Mouse (Mus musculus): ENCODE results near the gene Tmem106c. TPM values are rescaled to one million over a fixed set of nuclear protein-coding genes. Genes with fewer than 3 reads are reported as not detected.

The Tmem106c gene
- polyA plus RNA-seq, 1 experiment from 2014 or later, result 66.9 TPM

- WGBS, result 11% methylated on average over 3 of the region's 4 CpGs
- no peak for ATAC-seq
- no peaks in the 10 kb centered on the region for H3K36me3 ChIP-seq (ENCODE audit: control insufficient read depth, insufficient read depth)
- no peak overlapping the region for H3K27ac ChIP-seq (ENCODE audit: low read length)
- H3K9me3 ChIP-seq (ENCODE audit: control insufficient read depth, low read length), result no peaks in the 10 kb centered on the region
- peaks cover 37% of the 10 kb centered on the region for H3K4me1 ChIP-seq (replicated peaks; ENCODE audit: control insufficient read depth, insufficient read depth, low read length)
- H3K9ac ChIP-seq (replicated peaks; ENCODE audit: low read depth, low read length), result no peak overlapping the region
- no peak overlapping the region for H3K4me3 ChIP-seq (replicated peaks; ENCODE audit: low read length)
- no peaks in the 10 kb centered on the region for H3K27me3 ChIP-seq (replicated peaks; ENCODE audit: control insufficient read depth, insufficient read depth, low read length)
- no peak overlapping the region for H3K4me2 ChIP-seq (ENCODE audit: low read length)
Observed at GRCm38 (mm10) chr15:97990721-97991120, 26.7 kb downstream of the Tmem106c start.

DNA sequence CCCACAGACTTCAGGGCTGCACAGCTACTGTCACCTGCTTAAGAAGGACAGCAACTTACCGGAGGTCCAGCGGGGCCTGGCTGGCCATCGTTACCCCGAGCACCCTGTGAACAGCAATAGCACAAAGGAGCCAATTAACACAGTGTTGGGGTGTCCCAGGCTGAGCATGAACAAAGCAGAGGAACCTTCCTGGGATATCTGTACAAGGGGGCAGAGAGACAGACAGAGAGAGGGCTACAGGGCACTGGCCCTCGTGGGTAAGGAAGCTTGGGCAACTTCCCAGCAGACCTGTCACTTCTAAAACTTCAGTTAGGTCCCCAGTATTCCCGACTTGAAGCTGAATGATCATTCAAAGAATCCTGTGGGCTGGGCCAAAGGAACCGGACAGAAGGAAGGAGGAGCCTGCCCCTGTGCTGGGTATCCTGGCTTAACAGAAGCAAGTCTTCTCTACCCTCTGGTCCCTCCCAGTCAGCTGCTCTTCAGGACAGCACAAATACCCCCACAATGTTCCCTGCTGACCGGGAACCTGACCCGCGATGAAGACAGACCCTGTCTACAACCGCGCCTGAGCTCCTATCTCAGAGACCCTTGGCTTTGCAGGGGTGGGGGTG is 27.4 kb downstream of the Tmem106c start:
- no peak for ATAC-seq
- Histone ChIP-seq H3K9me3 (ENCODE audit: control insufficient read depth, low read length) (no peaks in the 10 kb centered on the region), H3K36me3 (ENCODE audit: control insufficient read depth, insufficient read depth) (no peaks in the 10 kb centered on the region), H3K4me2 (ENCODE audit: low read length) (no peak overlapping the region), H3K4me3 (replicated peaks; ENCODE audit: low read length) (no peak overlapping the region), H3K4me1 (replicated peaks; ENCODE audit: control insufficient read depth, insufficient read depth, low read length) (peaks cover 39% of the 10 kb centered on the region), H3K27me3 (replicated peaks; ENCODE audit: control insufficient read depth, insufficient read depth, low read length) (no peaks in the 10 kb centered on the region), H3K9ac (replicated peaks; ENCODE audit: low read depth, low read length) (no peak overlapping the region), H3K27ac (ENCODE audit: low read length) (no peak overlapping the region)
- WGBS, result 7% methylated on average over 12 of the region's 12 CpGs

- H3K4me3 ChIP-seq (replicated peaks; ENCODE audit: low read length), result peak overlapping the region; percentile 40
- peak overlapping the region; percentile 61 for H3K9ac ChIP-seq (replicated peaks; ENCODE audit: low read depth, low read length)
- peak overlapping the region; percentile 91 for H3K27ac ChIP-seq (ENCODE audit: low read length)
- H3K4me2 ChIP-seq (ENCODE audit: low read length), result peak overlapping the region; percentile 68
- no peaks in the 10 kb centered on the region for H3K9me3 ChIP-seq (ENCODE audit: control insufficient read depth, low read length)
- no peaks in the 10 kb centered on the region for H3K27me3 ChIP-seq (replicated peaks; ENCODE audit: control insufficient read depth, insufficient read depth, low read length)
- no peak; the same call in 1 of the 2 replicates for ATAC-seq
- 30% methylated on average over 13 of the region's 13 CpGs for WGBS
- peaks cover 47% of the 10 kb centered on the region for H3K4me1 ChIP-seq (replicated peaks; ENCODE audit: control insufficient read depth, insufficient read depth, low read length)
- H3K36me3 ChIP-seq (ENCODE audit: control insufficient read depth, insufficient read depth), result no peaks in the 10 kb centered on the region
Observed at GRCm38 (mm10) chr15:97992027-97992711, 28.2 kb downstream of the Tmem106c start.

- peak; percentile 97 for ATAC-seq
- Histone ChIP-seq H3K27me3 (replicated peaks; ENCODE audit: control insufficient read depth, insufficient read depth, low read length) (no peaks in the 10 kb centered on the region), H3K4me1 (replicated peaks; ENCODE audit: control insufficient read depth, insufficient read depth, low read length) (peaks cover 53% of the 10 kb centered on the region), H3K4me2 (ENCODE audit: low read length) (peak overlapping the region; percentile 68), H3K9ac (replicated peaks; ENCODE audit: low read depth, low read length) (peak overlapping the region; percentile 61), H3K36me3 (ENCODE audit: control insufficient read depth, insufficient read depth) (no peaks in the 10 kb centered on the region), H3K4me3 (replicated peaks; ENCODE audit: low read length) (peak overlapping the region; percentile 40), H3K27ac (ENCODE audit: low read length) (peak overlapping the region; percentile 91), H3K9me3 (ENCODE audit: control insufficient read depth, low read length) (no peaks in the 10 kb centered on the region)
- 2% methylated on average over 18 of the region's 18 CpGs for WGBS
Observed at GRCm38 (mm10) chr15:97992712-97993286, 28.8 kb downstream of the Tmem106c start.

DNA sequence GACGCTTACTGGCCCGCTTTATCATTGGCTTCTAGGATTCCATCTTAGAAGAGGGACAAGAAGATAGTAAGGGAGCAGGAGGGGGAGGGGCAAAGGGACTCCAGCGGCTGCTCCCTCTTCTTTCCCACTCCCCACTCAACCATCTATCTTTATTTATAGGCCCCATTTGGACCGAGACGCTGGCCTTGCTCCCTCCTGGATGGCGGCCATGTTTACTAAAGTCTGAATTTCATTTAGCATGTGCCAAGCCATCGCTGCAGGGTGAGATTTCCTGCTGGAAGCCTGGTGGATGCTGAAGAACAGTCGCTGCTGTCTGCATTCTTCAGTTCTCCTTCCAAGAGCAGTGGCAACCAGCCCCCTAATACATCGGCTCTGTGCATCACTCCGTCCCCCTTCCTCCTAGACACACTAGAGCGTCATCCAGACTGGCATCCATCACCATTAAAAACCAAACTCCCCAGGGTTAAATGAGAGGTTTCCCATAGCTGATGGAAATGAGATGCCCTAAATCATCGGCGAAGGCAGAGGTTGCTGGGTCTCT is 32.8 kb downstream of the Tmem106c start:
- Histone ChIP-seq H3K36me3 (ENCODE audit: control insufficient read depth, insufficient read depth) (no peaks in the 10 kb centered on the region), H3K9ac (replicated peaks; ENCODE audit: low read depth, low read length) (no peak overlapping the region), H3K4me2 (ENCODE audit: low read length) (peak overlapping the region; percentile 20), H3K27me3 (replicated peaks; ENCODE audit: control insufficient read depth, insufficient read depth, low read length) (no peaks in the 10 kb centered on the region), H3K9me3 (ENCODE audit: control insufficient read depth, low read length) (no peaks in the 10 kb centered on the region), H3K4me1 (replicated peaks; ENCODE audit: control insufficient read depth, insufficient read depth, low read length) (peaks cover 53% of the 10 kb centered on the region), H3K4me3 (replicated peaks; ENCODE audit: low read length) (no peak overlapping the region), H3K27ac (ENCODE audit: low read length) (peak overlapping the region; percentile 17)
- WGBS, result 49% methylated on average over 13 of the region's 13 CpGs
- ATAC-seq, result peak; percentile 21

DNA sequence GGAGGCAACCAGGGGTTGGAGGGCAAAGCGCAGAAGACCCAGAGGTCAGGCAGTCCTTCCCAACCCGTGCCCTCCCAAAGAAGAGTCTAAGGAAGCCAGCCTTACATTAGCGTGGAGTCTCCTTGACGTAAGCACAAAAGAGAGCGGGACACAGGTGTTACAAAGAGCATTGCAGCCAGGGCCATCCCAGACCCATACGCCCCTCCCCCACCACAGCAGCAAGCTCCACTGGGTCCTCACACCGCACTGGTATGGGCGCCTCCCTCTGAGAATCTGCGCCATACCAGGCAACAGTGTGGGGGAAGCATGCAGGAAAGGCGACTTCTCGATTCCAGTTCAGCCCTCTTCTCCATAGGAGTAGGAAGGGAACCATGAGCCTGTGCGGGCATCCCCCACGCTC is 35.5 kb downstream of the Tmem106c start:
- H3K27ac ChIP-seq (ENCODE audit: low read length), result no peak overlapping the region
- H3K4me2 ChIP-seq (ENCODE audit: low read length), result no peak overlapping the region

GRCm38 (mm10) chr15:97999991-98000390 is 36.0 kb downstream of the Tmem106c start:
- H3K9me3 ChIP-seq (ENCODE audit: control insufficient read depth, low read length), result no peaks in the 10 kb centered on the region
- no peak overlapping the region for H3K9ac ChIP-seq (replicated peaks; ENCODE audit: low read depth, low read length)
- 19% methylated on average over 7 of the region's 7 CpGs for WGBS
- no peak for ATAC-seq
- peaks cover 70% of the 10 kb centered on the region for H3K4me1 ChIP-seq (replicated peaks; ENCODE audit: control insufficient read depth, insufficient read depth, low read length)
- H3K4me2 ChIP-seq (ENCODE audit: low read length), result no peak overlapping the region
- H3K36me3 ChIP-seq (ENCODE audit: control insufficient read depth, insufficient read depth), result no peaks in the 10 kb centered on the region
- H3K4me3 ChIP-seq (replicated peaks; ENCODE audit: low read length), result no peak overlapping the region
- no peak overlapping the region for H3K27ac ChIP-seq (ENCODE audit: low read length)
- peaks cover 8% of the 10 kb centered on the region for H3K27me3 ChIP-seq (replicated peaks; ENCODE audit: control insufficient read depth, insufficient read depth, low read length)

More for the DNA sequence above, 35.5 kb downstream of the Tmem106c start:
- no peak for ATAC-seq
- H3K36me3 ChIP-seq (ENCODE audit: control insufficient read depth, insufficient read depth), result no peaks in the 10 kb centered on the region
- no peak overlapping the region for H3K4me3 ChIP-seq (replicated peaks; ENCODE audit: low read length)
- H3K9me3 ChIP-seq (ENCODE audit: control insufficient read depth, low read length), result no peaks in the 10 kb centered on the region
- WGBS, result 53% methylated on average over 13 of the region's 13 CpGs
- peaks cover 65% of the 10 kb centered on the region for H3K4me1 ChIP-seq (replicated peaks; ENCODE audit: control insufficient read depth, insufficient read depth, low read length)
- H3K9ac ChIP-seq (replicated peaks; ENCODE audit: low read depth, low read length), result no peak overlapping the region
- peaks cover 8% of the 10 kb centered on the region for H3K27me3 ChIP-seq (replicated peaks; ENCODE audit: control insufficient read depth, insufficient read depth, low read length)

GRCm38 (mm10) chr15:98001321-98002112 is 37.5 kb downstream of the Tmem106c start:
- peak overlapping the region; percentile 62 for H3K9ac ChIP-seq (replicated peaks; ENCODE audit: low read depth, low read length)
- peak; percentile 4; the same call in 1 of the 2 replicates for ATAC-seq
- H3K27me3 ChIP-seq (replicated peaks; ENCODE audit: control insufficient read depth, insufficient read depth, low read length), result peaks cover 15% of the 10 kb centered on the region
- no peaks in the 10 kb centered on the region for H3K36me3 ChIP-seq (ENCODE audit: control insufficient read depth, insufficient read depth)
- WGBS, result 2% methylated on average over 37 of the region's 37 CpGs
- H3K4me2 ChIP-seq (ENCODE audit: low read length), result peak overlapping the region; percentile 73
- H3K9me3 ChIP-seq (ENCODE audit: control insufficient read depth, low read length), result no peaks in the 10 kb centered on the region
- H3K4me1 ChIP-seq (replicated peaks; ENCODE audit: control insufficient read depth, insufficient read depth, low read length), result peaks cover 67% of the 10 kb centered on the region
- peak overlapping the region; percentile 48 for H3K4me3 ChIP-seq (replicated peaks; ENCODE audit: low read length)
- H3K27ac ChIP-seq (ENCODE audit: low read length), result peak overlapping the region; percentile 3; the same call in 1 of the 2 replicates
